Mouse (Mus musculus): Measurements from ENCODE around the gene Snrnp70.
A peak's percentile ranks its signal among the peaks of the same experiment; 100 is the strongest.

The Snrnp70 gene

DNA sequence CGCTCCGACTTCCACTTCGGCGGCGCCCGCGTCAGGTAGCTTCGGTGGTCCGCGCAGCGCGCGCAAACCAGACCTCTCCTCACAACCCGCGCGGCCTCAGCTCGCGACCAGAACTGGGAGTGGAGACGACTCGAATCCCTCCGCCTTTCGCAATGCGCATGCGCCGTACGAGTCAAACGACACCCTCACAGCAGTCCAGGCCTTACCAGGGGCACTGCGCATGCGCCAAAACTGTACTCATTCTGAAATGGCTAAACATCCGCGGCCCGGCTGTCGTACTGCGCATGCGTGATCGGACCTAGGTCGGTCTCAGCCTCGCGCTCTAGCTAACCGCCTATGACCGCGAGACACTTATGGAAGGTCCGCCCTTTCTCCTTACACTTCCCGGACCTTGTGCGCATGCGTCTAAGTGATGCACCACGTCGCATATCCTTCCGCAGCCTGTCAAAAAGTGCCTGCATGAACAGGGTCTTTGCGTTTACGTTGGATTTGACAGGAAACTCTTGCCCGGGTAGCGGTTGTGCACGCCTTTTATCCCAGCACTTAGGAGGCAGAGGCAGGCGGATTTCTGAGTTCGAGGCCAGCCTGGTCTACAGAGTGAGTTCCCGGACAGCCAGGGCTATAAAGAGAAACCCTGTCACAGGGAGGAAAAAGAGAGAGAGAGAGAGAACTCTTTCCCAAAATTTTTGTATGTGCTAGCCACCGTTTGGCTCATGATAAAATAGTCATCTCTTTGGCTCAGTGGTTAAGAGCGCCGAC is at the start of gene Snrnp70:
TSS of gene Snrnp70 (minus strand) at position 165 of the 759 bp plus-strand sequence.
- peak; percentile 100 for DNase-seq (ENCODE audit: low read depth)

DNA sequence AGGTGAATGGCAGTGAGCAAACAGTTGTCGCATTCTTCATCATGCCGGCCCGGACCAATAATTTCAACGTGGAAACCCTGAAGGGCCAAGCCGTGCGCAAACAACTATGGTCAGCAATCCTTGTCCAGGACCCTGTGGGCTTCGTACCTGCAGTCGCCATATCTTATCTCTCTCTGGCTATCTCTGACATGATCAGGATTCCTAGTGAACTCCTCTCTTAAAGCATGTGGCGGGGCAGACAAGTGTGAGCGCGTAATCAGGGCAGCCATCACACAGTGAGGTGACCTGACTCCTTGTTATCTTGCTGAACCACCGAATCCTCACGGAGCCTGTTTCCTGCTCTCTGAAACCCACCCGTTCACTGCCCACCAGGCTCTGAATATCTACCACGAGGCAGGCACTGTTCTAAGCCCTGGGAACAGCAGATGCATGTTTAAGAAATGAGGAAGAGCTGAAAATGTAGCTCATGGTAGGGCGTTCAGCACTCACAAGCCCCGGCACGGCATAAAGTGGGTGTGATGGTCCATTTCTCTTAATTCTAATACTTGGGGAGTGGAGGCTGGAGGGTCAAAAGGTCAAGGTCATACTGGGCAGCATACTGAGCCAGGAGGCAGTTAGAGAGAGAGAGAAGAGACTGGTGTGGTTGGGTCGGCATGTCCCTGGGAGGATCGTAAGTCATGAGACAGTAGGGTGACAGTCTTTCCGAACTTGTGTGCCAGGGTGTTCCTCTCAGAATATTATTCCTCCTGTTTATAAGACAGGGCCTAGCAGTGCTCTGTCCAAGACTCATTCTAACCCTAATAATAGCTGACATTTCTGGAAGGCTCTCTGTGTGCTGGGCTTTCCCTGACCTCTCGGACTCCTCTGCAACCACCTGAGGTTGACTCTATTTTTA is 48.2 kb upstream of the Snrnp70 start:
- no peak for DNase-seq (ENCODE audit: low read depth)

DNA sequence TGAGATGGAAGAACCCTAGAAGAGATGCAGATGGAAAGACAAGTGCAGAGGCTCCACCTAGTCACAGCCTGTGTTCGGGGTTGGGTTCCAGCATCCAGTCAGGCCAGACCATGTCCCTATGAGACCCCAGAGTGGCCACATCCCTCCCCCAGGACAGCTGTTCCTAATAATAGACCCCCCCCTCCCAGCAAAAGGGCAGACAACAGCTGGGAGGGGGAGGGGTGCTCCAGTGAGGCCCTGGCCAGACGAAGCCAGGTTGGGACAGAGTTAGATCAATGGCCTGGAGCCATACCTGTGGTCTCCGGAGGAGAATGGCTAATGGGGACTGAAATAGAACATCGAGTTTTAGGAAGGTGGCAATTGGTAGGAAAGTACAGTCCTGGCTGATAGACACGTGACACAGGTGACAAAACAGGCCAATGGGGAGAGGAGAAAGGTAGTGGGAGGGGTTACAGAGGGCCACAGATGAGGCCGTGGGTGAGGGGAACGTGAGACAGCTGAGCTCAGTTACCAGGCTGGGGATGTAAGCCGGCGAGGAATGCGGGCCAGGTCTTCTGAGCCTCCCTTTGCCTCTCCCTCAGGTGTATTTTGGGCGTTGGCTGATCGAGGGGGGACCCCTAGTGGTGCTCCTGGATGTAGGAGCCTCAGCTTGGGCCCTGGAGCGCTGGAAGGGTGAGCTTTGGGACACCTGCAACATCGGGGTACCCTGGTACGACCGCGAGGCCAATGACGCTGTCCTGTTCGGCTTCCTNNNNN is 42.2 kb upstream of the Snrnp70 start, which contains the start of gene Ruvbl2:
TSS of gene Ruvbl2 (minus strand) at position 576 of the 756 bp plus-strand sequence.
- no peak for DNase-seq (ENCODE audit: low read depth)

DNA sequence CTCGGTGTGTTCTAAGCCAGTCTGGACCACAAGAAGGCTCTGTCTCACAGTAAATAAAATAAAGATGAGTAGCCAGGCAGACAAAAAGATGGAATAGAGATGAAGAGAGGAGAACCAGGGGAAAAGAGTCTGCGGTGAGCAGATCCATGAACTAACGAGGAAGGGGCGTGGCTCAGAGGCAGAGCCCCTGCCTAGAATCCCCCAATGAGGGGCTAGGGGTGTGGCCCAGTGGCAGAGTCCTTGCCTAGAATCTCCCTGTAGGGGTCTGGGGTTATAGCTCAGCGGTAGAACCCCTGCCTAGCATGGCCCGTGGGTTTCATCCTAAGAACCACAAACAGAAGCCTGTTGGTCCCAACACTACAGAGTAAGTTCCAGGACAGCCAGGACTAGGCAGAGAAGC is 41.5 kb upstream of the Snrnp70 start:
- DNase-seq (ENCODE audit: low read depth), result no peak

DNA sequence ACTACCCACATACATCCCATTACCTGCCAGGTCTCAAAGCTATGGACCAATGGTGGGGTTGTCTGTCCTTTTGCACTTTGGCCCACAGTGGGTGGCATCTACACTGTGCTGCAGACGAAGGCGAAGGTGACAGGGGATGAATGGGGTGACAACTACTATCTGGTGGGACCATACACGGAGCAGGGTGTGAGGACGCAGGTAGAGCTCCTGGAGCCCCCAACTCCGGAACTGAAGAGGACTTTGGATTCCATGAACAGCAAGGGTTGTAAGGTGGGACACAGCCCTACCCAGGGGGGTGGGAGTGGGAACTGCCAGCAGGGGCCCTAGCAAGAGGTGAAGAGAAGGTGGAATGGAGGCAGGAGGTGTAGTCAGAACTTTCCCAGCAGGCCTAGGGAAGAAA is 40.9 kb upstream of the Snrnp70 start:
- no peak for DNase-seq (ENCODE audit: low read depth)

DNA sequence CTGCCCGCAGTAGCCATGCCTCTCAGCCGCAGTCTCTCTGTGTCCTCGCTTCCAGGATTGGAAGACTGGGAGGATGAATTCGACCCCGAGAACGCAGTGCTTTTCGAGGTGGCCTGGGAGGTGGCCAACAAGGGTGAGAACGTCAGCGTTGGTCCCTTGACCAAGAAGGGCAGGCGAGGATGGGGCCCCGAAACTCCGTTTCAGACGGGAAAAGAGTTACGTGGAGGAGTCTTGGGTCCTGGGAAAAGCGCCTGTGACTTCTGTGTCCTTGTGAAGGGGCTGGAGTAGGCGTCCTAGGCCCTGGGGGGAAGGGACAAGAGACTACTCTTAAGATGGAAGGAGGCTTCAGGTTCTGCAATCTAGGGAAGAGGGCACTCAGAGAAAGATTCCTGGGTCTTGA is 39.5 kb upstream of the Snrnp70 start:
- DNase-seq (ENCODE audit: low read depth), result no peak

DNA sequence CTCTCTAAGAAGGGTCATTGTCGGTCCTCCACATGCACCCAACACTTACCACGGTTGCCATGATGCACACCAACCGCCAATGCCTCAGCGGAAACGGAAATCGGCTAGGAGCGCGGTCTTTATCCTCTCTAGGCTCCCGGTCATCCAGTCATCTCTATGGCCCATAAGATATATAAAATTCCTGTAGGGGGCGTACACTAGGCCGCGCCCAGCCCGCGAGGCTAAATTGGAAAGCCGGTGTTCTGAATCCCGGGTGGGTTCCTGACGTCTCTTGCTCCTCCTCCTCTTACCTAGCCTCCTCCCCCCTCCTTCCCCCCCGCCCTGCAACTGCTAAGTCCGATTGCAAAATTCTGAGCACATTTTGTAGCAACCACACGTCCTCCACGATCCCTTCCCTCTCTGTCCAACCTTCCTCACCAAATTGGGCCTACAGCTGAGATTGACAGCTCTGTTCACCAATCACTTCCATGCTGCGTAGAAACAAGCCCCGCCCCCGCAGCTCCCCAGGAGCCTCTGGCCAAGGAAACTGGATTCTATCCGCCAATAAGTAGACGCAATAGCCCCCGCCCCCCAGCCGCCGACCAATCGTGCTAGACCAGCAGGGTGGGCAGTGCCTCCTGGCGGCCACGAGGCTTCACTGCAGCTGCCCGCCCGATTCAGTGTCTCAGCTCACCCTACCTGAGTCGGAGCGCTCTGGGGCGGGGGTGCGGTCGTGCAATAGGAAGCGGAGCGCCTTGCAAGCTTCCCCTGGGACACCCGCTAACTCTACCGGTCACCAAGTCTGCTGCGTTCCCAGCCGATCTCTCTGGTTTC is 38.9 kb upstream of the Snrnp70 start, which contains the start of gene Gys1:
TSS of gene Gys1 (plus strand) at position 642 of the 813 bp plus-strand sequence.
- DNase-seq (ENCODE audit: low read depth), result peak; percentile 100

DNA sequence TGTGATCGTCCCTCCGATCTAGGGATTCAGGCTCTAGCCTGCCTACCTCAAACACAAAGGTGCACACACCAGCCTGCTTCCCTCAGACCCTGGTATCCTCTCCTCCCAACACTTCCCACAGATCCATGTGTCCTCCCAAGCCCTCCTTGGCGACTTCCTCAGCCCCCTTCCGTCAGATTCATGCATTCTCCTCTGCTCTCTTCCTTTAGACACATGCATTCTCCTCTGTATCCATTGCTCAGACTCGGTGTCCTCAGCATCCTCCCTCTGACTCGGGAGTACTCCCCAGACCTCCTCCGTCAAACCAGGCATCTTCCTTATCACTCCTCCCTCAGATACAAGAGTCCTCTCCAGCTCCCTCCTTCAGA is 38.3 kb upstream of the Snrnp70 start:
- no peak for DNase-seq (ENCODE audit: low read depth)

DNA sequence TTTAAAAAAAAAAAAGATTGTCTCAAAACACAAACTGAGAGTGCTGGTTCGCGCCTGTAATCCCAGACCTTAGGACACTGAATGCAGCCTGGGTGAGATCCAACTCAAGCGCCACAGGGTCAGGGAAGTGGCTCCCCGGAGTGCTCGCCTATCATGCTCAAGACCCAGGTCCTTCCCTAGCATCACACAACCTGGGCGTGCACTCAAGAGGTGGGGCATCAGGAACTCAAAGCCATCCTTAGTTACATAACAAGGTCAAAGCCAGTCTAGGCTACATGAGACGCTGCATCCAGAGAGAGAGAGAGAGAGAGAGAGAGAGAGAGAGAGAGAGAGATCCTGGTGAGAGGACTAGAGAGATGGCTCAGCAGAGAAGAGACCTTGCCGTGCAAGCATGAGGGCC is 31.0 kb upstream of the Snrnp70 start:
- no peak for DNase-seq (ENCODE audit: low read depth)

DNA sequence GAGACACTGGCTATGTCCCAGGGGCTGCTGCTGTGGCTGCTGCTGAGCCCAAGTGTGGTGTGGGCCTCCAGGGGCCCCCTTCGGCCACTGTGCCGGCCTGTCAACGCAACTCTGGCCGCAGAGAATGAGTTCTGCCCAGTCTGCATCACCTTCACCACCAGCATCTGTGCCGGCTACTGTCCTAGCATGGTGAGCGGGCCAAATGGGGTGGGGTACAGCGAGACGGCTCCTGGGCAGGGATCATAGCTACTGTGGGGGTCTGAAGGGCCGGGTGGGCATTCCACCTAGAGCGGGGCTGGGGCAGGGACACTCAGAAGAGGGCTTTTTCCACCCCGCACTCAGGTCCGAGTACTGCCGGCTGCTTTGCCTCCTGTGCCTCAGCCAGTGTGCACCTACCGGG is 25.7 kb upstream of the Snrnp70 start:
- DNase-seq (ENCODE audit: low read depth), result no peak

DNA sequence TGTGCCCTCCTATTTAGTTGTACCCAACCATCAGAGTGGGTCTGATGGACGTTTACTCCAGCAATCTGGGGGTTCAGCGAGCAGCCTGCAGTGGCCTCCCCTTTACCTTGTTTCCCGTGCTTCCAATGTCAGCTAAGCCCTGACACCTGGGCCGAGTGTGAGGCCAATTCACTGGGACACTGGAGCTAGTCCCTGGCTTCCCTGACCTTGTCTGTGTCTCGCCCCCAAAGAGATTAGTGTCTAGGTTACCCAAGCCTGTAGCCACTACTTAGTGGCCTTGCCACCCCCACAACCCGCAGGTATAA is 25.0 kb upstream of the Snrnp70 start, which contains the start of gene Lhb:
TSS of gene Lhb (plus strand) at position 206 of the 305 bp plus-strand sequence.
- DNase-seq (ENCODE audit: low read depth), result no peak

DNA sequence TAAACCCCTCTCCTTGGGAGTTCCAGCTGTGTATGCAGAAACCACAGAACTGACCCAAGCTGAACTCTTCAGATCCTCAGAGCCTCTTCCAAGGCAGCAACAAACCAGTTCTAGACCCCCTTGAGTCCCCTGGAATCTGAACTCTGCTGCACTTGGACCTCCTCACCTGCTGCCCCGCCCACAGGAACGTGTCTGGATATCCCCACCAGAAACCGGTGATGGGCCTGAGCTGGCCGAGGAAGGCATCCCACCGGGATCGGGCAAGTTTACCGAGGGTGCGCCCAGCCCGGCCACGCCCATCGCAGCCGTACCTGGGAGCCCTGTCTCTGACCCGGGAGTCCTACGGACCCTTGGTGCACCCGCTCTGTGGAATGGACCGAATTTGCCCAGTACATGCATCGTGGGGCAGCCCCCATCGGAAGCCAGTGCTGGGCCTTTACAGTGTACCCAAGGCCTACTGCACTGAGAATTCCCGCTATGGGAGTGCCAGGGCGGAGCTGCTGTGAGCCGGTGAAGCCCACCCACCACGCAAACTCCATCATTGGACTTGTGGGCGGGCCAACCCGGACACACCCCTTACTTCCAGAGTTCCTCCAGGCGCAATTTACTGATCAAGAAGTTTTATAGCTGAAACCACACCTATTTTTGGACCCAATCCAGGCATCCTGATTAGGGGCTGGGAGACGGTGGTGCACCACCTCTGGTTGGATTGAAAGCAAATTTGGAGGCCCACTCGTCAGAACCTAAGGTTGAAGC is 24.5 kb upstream of the Snrnp70 start:
- no peak for DNase-seq (ENCODE audit: low read depth)

DNA sequence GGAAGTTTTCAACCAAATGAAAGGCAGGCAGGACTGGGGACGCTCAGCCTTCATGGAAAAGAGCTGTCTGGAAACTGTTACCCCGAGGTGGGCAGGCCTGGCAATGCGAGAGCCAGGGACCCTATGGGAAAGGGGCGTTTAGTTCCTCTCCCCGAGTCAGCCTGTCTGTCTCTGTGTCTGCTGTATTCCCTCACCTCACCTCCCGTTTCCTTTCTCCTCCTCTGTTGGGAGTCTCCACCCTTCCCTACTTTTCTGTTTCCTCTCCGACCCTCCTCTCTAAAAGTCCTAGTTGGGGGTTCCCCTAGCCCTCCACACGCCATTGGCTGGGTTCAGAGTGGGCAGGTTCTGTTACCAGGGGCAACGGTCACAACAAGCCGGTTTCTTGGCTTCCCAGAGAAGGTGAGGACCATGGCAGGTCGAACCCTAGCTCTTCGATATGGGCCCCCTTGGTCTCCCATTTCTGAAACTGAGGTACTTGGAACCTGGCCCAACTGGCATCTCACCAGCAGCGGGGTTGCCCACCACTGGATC is 22.5 kb upstream of the Snrnp70 start:
- DNase-seq (ENCODE audit: low read depth), result no peak

DNA sequence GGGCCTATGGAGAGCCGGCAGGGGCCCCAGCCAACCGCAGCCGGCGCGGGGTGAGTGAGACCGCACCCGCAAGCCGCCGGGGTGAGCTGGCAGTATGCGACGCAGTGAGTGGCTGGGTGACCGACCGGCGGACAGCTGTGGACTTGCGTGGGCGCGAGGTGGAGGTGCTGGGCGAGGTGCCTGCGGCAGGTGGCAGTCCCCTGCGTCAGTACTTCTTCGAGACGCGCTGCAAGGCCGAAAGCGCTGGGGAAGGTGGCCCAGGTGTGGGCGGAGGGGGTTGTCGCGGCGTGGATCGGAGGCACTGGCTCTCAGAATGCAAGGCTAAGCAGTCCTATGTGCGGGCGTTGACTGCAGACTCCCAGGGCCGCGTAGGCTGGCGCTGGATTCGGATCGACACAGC is 20.1 kb upstream of the Snrnp70 start:
- no peak for DNase-seq (ENCODE audit: low read depth)

DNA sequence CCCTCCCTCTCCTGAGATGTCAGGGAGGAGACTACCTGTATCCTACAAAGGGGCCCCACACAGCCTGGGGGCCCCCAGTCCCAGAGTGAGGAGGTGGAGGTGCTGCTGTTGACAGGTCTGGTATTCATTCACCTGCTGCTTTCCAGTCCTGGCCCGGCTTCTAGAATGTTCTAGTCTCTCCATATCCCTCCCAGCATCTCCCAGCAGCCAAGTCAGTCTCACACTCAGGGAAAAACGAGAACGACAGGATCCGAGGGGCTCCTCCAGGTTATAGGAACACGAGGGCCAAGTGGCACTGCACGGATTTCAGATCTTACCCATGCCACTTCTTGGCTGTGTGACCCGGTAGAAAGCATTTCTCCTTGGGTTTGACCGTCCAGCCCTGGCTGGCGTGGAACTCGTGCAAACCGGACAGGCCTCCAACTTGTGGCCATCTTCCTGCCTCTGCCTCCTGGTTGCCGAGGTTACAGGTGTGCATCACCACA is 19.2 kb upstream of the Snrnp70 start:
- no peak for DNase-seq (ENCODE audit: low read depth)

DNA sequence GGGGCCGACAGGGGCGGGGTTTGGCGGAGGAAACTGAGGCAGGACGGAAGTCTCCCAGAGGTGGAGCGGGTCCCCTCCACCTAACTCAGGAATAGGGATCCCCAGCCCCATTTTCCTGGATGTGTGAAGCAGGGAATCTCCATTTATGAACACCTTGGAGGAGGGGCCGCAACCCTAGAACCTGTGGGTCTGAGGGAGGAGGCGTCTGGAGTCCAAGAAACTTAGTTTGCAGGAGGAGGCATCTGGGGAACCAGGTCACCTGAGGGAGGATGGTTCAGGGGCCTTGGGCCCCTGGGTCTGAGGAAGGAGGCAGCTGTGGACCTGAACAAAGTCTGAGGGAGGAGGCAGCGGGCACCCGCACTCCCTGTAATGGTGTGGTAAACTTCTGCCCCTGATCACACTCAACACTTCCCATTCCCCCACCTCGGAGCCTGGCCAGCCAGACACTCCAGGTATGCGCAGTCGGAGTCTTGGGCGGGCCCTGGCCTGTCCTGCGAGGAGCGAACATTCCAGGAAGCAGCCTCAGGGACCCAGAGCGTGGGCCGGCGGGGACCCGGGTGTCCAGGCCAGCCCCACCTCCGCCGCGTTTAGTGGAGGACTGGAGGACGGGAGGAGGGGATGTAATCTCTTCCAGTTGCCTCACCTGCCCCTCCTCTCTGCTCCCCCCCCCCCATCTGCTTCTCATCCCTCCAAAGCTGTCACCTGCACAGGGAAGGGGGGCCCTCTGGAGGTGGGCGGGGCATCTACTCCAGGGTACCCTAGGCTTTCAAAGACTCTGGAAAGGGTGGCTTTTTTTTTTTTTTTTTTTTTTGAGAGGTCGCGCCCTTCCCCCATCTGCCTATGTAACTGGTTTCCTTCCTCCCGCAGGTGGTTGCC is 18.6 kb upstream of the Snrnp70 start:
- no peak for DNase-seq (ENCODE audit: low read depth)

DNA sequence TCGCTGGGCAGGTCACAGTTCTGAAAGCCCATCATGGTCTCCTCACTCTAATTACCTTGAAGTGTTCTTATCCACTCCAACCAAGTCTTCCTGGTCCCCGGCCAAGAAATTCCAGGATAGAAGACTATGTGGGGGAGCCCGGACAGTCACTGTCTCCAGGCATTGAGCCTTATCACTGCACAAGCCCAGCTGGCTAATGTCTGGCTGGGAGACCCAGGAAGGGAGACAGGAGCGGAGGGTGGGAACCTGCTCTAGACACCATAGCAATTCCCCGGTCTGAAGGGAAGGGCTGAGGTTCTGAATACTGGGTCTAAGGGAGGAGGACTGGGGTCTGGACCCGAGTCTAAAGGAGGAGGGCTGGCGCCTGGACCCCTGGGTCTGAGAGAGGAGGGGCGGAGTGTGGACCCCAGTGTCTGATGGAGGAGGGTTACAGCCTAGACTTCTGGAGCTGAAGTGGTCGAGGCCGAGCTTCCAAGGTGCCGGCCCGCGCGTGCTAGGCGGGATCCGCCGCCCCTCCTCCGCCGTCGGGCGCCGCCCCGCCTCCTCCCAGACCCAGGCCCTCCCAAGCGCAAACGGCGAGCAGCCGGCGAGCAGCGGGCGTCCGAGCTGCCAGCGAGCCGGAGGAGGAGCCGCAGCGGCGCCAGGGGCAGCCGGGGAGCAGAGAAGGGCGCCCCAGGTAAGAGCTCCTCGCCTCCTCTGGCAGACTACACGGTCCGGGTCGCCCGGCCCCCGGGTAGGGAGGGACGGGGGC is 17.7 kb upstream of the Snrnp70 start, which contains the start of gene Ntf5:
TSS of gene Ntf5 (plus strand) at position 583 of the 751 bp plus-strand sequence.
- DNase-seq (ENCODE audit: low read depth), result no peak

DNA sequence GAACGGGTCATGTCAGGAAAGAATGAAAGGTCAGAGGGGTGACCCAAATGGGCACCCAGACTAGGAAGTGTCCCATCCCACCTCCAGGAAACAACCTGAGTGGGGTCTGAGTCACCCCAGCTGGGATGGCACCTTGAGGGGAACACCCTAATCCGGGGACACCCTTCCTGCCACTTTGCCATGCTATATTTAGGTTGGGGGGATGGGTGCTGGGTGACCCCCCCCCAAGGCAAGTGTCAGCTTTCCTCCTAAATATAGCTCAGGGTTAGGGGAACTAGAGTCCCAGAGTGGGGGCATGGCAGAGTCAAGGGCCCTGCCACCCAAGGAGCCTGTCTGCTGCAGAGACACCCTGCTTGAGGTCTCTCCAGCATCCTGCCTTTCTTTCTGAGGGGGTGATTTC is 16.9 kb upstream of the Snrnp70 start:
- no peak for DNase-seq (ENCODE audit: low read depth)

Data from 416B (cell line).